Mouse (Mus musculus): ENCODE results near the gene Ets1.

DNA sequence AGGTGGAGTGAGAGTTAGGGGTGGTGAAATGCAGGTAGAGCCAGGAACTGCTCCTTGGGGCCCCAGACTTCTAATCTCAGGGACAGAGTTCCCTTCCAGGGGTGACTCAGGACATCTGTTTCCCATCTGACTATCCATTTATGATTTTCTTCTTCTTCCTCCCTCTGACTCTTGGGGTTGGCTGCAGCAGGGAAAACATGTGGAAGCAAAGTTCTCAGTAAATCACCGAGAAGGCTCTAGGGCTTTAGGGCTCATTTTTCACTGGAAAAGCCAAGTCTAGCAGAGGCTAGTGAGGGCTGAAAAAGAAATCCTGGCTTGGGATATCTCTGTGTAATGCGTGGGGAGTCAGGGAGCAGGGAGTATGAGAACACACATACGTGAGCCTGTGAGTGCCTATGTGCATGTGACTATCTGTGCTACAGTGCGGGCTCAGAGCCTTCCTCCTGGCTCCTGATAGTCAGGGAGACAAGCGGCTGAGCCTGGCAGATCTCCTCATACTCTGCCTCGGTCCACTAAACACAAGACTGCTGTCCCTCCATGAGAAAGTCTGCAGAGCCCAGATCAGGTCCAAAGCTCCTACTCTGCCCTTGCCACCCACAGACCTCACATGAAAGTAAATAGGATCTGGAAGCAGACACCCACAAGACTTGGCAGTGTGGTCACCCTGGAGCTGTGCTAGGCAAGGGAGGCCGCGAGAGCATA, 146.5 kb downstream of the Ets1 start:
- no peak for TF ChIP-seq CTCF (IDR thresholded peaks at IDR 0.05)
- TF ChIP-seq EP300 (IDR thresholded peaks at IDR 0.05) = no peak
